Mouse (Mus musculus): ENCODE results near the gene Carmil2.

GRCm38 (mm10) chr8:105693648-105694047, 7.6 kb downstream of the Carmil2 start:
- TF ChIP-seq CTCF (IDR thresholded peaks at IDR 0.05; ENCODE audit: low read depth, low read length) (no peak), TAL1 (conservative IDR thresholded peaks at IDR 0.05; ENCODE audit: low read depth, low read length) (no peak)

Data from G1E (cell line).